Mouse (Mus musculus): ENCODE results near the gene Ap2a2.

DNA sequence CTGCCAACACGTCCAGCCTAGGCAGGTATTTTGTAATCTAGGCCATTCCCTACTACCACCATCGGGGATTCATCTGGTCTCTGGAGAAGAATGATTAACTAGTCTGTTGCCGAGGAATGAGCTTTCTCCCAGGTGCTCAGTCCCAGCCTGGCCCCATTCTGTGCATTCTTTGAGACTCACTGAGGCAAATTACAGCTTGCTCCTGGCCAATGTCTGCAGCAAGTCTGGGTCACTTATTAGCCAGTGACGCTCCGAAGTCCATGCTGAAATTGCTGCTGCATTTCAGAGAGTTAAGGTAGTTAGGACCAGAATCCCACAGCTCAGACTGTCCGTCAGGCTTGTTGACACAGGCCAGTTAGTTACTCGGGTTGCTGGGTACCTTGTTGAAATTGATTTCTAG is 19.4 kb downstream of the Ap2a2 start:
- TF ChIP-seq CTCF (IDR thresholded peaks at IDR 0.05; ENCODE audit: low read depth) (no peak), EP300 (optimal IDR thresholded peaks at IDR 0.05) (no peak)
